Mouse (Mus musculus): ENCODE data around the gene Slc6a1.
"Not testable (repeated sequence)": the region's sequence is repeated elsewhere in the genome, so short reads cannot be mapped to it uniquely, and the experiment has no call there.

Gene Slc6a1

GRCm38 (mm10) chr6:114290929-114291328 lies 8.5 kb downstream of the Slc6a1 start:
- DNase-seq: no peak

- DNase-seq: no peak
Observed at GRCm38 (mm10) chr6:114291396-114291795, 9.0 kb downstream of the Slc6a1 start.

- no peak for DNase-seq
Observed at GRCm38 (mm10) chr6:114293511-114293910, 11.1 kb downstream of the Slc6a1 start.

- DNase-seq: no peak
Observed at GRCm38 (mm10) chr6:114295086-114295485, 12.7 kb downstream of the Slc6a1 start.

- no peak for DNase-seq
Observed at GRCm38 (mm10) chr6:114297260-114298002, 15.0 kb downstream of the Slc6a1 start.

GRCm38 (mm10) chr6:114299699-114300098 lies 17.3 kb downstream of the Slc6a1 start:
- no peak for DNase-seq

- DNase-seq: no peak
Observed at GRCm38 (mm10) chr6:114300737-114301136, 18.3 kb downstream of the Slc6a1 start.

- DNase-seq: no peak
Observed at GRCm38 (mm10) chr6:114304668-114305067, 22.2 kb downstream of the Slc6a1 start.

- DNase-seq: no peak
Observed at GRCm38 (mm10) chr6:114320511-114320910, 38.1 kb downstream of the Slc6a1 start.

- DNase-seq: no peak
Observed at GRCm38 (mm10) chr6:114321146-114321545, 38.7 kb downstream of the Slc6a1 start.

GRCm38 (mm10) chr6:114322914-114323313 lies 40.5 kb downstream of the Slc6a1 start:
- no peak for DNase-seq

GRCm38 (mm10) chr6:114324808-114325207 lies 42.4 kb downstream of the Slc6a1 start:
- DNase-seq: no peak

GRCm38 (mm10) chr6:114329597-114330470 lies 47.4 kb downstream of the Slc6a1 start:
- no peak for DNase-seq

GRCm38 (mm10) chr6:114331926-114332325 lies 49.5 kb downstream of the Slc6a1 start:
- DNase-seq: no peak

GRCm38 (mm10) chr6:114336128-114336943 lies 53.9 kb downstream of the Slc6a1 start:
- no peak for DNase-seq

GRCm38 (mm10) chr6:114336944-114337215 lies 54.4 kb downstream of the Slc6a1 start:
- no peak for DNase-seq

- not testable (repeated sequence) for DNase-seq
Observed at GRCm38 (mm10) chr6:114341381-114341780, 58.9 kb downstream of the Slc6a1 start.

GRCm38 (mm10) chr6:114343740-114344139 lies 61.3 kb downstream of the Slc6a1 start:
- peak; percentile 29 for DNase-seq

- peak; percentile 31 for DNase-seq
Observed at GRCm38 (mm10) chr6:114345156-114345555, 62.7 kb downstream of the Slc6a1 start.

- no peak for DNase-seq
Observed at GRCm38 (mm10) chr6:114347831-114348754, 65.7 kb downstream of the Slc6a1 start.

- no peak for DNase-seq
Observed at GRCm38 (mm10) chr6:114354635-114355034, 72.2 kb downstream of the Slc6a1 start.

- no peak for DNase-seq
Observed at GRCm38 (mm10) chr6:114358171-114358570, 75.7 kb downstream of the Slc6a1 start.

Data from cerebellum, adult 11 months (tissue).